Mouse (Mus musculus) kidney, embryonic 14.5 days (tissue): ENCODE measurements around the gene Gna11. TPM values are rescaled to one million over a fixed set of nuclear protein-coding genes. Genes with fewer than 3 reads are reported as not detected.
A peak's percentile ranks its signal among the peaks of the same experiment; 100 is the strongest.

Experiments
- ATAC-seq: fragments of 200-750 bp; cut with Nextera tagmentation; 2 replicates; pipeline ENCODE4 v1.8.0; 2017; ENCODE audit warnings: moderate number of reproducible peaks, mild to moderate bottlenecking, moderate TSS enrichment, moderate library complexity; ENCODE audit not compliant: low FRiP score, low TSS enrichment
- H3K27ac ChIP-seq: fragments of 300-500 bp; sonication (generic); 2 replicates; pipeline ENCODE4 v1.5.1; 2014; ENCODE audit warnings: low read depth, mild to moderate bottlenecking, low read length, moderate library complexity, mixed read lengths
- H3K27me3 ChIP-seq: fragments of 300-500 bp; sonication (generic); 2 replicates; pipeline ENCODE4 v1.6.1; 2014; ENCODE audit warnings: mild to moderate bottlenecking, low read length; ENCODE audit not compliant: control insufficient read depth, insufficient read depth
- H3K36me3 ChIP-seq: fragments of 300-500 bp; sonication (generic); 2 replicates; pipeline ENCODE4 v1.6.1; 2014; ENCODE audit warnings: low read length, mixed read lengths; ENCODE audit not compliant: control insufficient read depth, insufficient read depth
- H3K4me1 ChIP-seq: fragments of 300-500 bp; sonication (generic); 2 replicates; pipeline ENCODE4 v1.6.1; 2014; ENCODE audit warnings: low read length, mixed read lengths; ENCODE audit not compliant: control insufficient read depth, insufficient read depth
- H3K4me2 ChIP-seq: fragments of 300-500 bp; sonication (generic); replicated peaks from 2 replicates; pipeline ENCODE4 v1.6.1; 2014; ENCODE audit warnings: low read depth, mild to moderate bottlenecking, low read length
- H3K4me3 ChIP-seq: fragments of 300-500 bp; sonication (generic); 2 replicates; pipeline ENCODE4 v1.5.1; 2014; ENCODE audit warnings: mild to moderate bottlenecking, low read length
- H3K9ac ChIP-seq: fragments of 300-500 bp; sonication (generic); 2 replicates; pipeline ENCODE4 v1.6.1; 2014; ENCODE audit warnings: low read depth, mild to moderate bottlenecking, low read length, moderate library complexity
- H3K9me3 ChIP-seq: fragments of 300-500 bp; sonication (generic); 2 replicates; pipeline ENCODE4 v1.6.1; 2016; ENCODE audit warnings: low read length; ENCODE audit not compliant: control insufficient read depth
- WGBS: fragments of 180-500 bp; shearing (Covaris S2); extraction: QIAGEN DNeasy Blood & Tissue Kit; methylation state at CpG from one replicate; pipeline ENCODE4 v1.1.7; 2014; 5-methylcytosine and 5-hydroxymethylcytosine counted together
- polyA plus RNA-seq: library from polyadenylated mRNA; unstranded; fragments of >200 nt; fragmentation: Nextera tagmentation; extraction: Ambion mirVana; gene quantifications from 2 replicates; pipeline ENCODE4 v1.2.1, GENCODE M21; 2014

Gene Gna11
- polyA plus RNA-seq, 1 experiment from 2014 or later: 89.2 TPM

DNA sequence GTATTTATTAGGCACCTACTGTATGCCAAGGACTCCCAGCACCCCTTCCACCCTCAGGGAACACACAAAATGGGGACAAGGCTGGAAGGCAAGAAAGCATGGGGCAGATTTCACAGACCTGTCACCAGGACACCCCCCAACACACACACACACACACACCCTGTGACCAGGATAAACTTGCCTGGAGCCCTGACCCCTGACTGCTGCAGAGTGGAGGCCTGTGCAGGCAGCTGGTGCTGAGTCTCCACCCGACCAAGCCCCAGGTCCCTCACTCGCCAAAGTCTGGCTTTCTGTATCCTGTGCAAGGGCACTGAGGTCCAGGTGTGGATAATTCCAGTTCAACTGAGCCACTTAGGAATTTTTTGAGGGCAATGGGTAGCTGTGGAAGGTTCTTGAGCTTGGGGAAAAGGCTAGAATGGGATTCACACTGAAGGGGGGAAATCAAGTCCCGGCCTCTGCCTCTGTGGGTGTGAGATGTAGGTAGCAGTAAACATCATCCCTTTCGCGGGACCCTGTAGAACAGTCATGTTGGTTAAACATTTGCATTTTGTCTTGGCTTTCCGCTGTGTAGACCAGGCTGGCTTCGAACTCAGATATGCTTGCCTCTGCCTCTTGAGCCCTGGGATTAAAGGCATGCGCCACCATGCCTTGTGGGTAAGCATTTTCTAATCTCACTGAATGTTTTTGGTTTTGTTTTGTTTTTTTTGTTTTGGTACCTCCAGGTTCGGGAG is 24.7 kb upstream of the Gna11 start:
- Histone ChIP-seq H3K27me3 (no peaks in the 10 kb centered on the region), H3K36me3 (peaks cover 20% of the 10 kb centered on the region), H3K4me1 (peaks cover 66% of the 10 kb centered on the region), H3K9me3 (no peaks in the 10 kb centered on the region), H3K4me2 (no peak overlapping the region), H3K27ac (peak overlapping the region; percentile 90), H3K4me3 (no peak overlapping the region), H3K9ac (peak overlapping the region; percentile 37; the same call in 1 of the 2 replicates)
- WGBS: 48% methylated on average over 9 of the region's 9 CpGs
- no peak for ATAC-seq

DNA sequence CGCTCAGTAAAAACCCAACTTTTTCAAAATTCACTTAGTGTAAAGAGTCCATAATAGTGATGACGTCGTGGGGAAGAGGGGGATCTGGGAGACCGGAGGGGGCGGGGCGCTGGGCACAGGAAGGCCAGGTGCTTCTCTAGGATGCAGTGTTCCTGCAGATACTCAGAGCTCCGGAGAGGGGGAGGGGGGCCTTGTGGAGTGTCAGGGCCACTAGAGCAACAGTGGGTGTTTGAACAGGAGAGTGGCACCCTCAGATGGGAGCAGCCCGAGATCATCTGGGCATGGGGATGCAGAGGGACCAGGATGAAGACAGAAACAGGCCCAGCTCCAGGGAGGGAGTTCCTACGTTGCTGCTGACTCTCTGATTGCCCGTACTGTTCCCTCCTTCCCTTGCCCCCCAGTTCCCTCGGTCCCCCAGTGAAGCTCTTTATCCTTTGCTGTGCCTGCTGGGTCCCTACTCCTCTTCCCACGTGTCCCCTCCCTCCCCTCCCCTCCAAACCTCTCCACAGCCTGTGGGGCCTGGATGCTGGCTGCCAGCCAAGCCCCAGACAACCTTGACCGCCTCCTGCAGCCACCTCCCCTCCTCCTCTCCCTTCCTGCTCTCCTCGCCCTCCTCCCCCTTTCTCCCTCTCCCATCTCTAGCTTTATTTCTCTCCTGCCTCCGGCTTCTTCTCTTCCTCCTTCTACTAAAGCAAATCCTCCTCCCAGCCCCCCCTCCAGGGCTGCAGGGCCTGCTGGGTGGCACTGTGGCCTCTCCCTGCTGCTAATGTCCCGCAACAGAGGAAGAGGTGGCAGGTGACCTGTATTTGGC is 23.6 kb upstream of the Gna11 start:
- peaks cover 74% of the 10 kb centered on the region for H3K4me1 ChIP-seq
- peak overlapping the region; percentile 9 for H3K4me2 ChIP-seq
- no peaks in the 10 kb centered on the region for H3K27me3 ChIP-seq
- H3K4me3 ChIP-seq: no peak overlapping the region
- peak overlapping the region; percentile 5; the same call in 1 of the 2 replicates for H3K9ac ChIP-seq
- H3K27ac ChIP-seq: peak overlapping the region; percentile 90
- WGBS: 10% methylated on average over 16 of the region's 16 CpGs
- no peaks in the 10 kb centered on the region for H3K9me3 ChIP-seq
- H3K36me3 ChIP-seq: peaks cover 29% of the 10 kb centered on the region
- ATAC-seq: peak; percentile 22

DNA sequence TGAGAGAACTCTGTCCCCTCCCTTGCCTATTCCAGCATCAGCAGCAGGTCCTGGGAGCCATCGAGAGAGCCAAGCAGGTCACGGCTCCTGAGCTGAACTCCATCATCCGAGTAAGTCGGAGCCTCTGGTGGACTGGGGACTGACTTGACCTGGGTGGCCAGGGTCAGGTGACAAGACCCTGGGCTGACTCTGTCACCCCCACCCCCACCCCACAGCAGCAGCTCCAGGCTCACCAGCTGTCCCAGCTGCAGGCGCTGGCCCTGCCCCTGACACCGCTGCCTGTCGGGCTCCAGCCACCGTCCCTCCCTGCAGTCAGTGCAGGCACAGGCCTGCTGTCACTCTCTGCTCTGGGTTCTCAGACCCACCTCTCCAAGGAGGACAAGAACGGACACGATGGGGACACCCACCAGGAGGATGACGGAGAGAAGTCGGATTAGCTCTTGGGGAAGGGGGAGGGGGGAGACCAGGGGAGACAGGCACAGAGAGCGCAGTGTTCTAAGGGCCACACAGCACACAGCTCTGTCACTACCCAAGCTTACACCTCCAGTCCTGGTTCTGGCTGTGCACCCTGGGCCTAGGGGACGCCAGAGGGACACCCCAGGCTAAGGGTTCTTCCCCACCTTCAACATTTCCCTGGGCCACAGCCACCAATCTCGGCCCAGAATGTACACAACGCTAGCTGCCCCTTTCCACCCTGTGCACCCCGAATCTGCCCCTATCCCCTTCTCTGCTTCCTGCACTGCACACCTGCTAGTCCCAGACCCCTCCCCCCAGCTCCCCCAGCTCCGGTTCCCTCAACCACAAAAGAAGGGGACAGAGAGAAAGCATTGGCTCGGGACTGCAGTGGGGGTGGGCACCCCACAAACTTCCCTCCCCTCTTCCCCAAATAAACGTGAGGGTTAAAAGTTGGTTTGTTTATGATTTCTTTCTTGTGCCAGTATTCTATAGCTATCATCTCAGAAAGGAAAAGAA is 20.6 kb upstream of the Gna11 start:
- 50% methylated on average over 20 of the region's 20 CpGs for WGBS
- Histone ChIP-seq H3K4me1 (peaks cover 71% of the 10 kb centered on the region), H3K9ac (no peak overlapping the region), H3K4me2 (no peak overlapping the region), H3K27ac (no peak overlapping the region), H3K9me3 (no peaks in the 10 kb centered on the region), H3K4me3 (no peak overlapping the region), H3K27me3 (no peaks in the 10 kb centered on the region), H3K36me3 (peaks cover 41% of the 10 kb centered on the region)
- no peak for ATAC-seq

DNA sequence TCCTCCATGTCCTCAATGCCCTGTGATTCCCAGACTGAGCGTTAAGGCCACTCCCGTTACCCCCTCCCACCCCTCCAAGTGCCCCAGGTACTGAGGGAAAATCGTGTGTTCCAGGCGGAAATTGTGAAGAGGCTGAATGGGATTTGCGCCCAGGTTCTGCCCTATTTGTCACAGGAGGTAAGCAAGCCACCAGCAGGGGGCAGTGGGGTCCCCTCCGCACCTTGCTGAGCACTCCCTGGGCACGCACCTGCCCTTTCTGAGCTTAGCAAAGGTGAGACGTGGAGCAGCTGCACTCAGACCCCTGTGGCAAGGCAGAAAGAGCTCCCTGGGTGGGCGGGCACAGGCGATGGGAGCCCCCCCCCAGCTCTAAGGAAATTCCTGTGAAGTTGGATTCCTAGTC is 19.7 kb upstream of the Gna11 start:
- H3K4me2 ChIP-seq: no peak overlapping the region; the same call in 1 of the 2 replicates
- no peaks in the 10 kb centered on the region for H3K27me3 ChIP-seq
- WGBS: 19% methylated on average over 10 of the region's 10 CpGs
- H3K4me1 ChIP-seq: peaks cover 63% of the 10 kb centered on the region
- no peaks in the 10 kb centered on the region for H3K9me3 ChIP-seq
- H3K36me3 ChIP-seq: peaks cover 41% of the 10 kb centered on the region
- no peak for ATAC-seq
- peak overlapping the region; percentile 12; the same call in 1 of the 2 replicates for H3K9ac ChIP-seq
- H3K27ac ChIP-seq: no peak overlapping the region
- H3K4me3 ChIP-seq: no peak overlapping the region

DNA sequence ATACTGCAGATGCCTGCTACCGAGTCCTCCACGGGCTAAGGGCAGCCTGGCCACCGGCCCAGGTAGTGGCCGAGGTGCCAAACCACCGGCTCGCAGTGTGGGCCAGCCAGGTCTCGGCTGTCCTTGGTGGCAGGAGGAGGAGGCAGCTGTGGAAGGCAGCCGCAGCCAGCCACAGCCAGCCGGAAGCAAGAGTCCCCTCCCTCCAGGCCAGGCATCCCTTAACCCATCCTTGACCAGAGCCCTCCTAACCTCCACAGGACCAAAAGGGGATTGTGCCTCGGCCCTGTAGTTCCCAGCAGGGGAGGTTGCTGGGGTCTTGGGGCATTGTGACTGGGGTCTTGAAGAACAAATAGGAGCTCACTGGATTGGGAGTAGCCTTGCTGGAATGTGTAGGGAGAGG is 19.2 kb upstream of the Gna11 start:
- peak overlapping the region; percentile 31; the same call in 1 of the 2 replicates for H3K27ac ChIP-seq
- peak overlapping the region; percentile 47 for H3K4me2 ChIP-seq
- H3K4me3 ChIP-seq: peak overlapping the region; percentile 26
- H3K4me1 ChIP-seq: peaks cover 58% of the 10 kb centered on the region
- 0 out of 2 replicates have a peak, but pooled peaks have one; percentile 3 for ATAC-seq
- no peaks in the 10 kb centered on the region for H3K9me3 ChIP-seq
- no peaks in the 10 kb centered on the region for H3K27me3 ChIP-seq
- peak overlapping the region; percentile 12 for H3K9ac ChIP-seq
- WGBS: 1% methylated on average over 10 of the region's 10 CpGs
- H3K36me3 ChIP-seq: peaks cover 41% of the 10 kb centered on the region

DNA sequence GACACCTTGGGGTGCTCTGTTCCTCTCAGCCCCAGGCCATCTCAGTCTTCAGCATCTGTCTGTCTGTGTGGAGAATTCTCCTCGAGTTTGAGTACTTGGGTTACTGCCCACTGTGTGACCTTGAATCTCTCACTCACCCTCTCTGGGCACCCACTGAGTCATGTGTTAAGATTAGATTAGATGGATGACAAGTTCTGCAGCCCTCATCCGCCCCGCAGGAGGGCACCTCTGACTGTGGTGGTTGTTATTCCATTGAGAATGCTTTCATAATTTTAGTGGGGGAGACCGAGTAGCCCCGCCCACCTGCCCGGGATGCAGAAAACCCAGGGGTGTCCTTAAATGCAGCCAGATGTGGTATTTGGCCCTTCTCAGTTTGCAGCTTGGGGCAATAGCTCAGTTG is 18.5 kb upstream of the Gna11 start:
- WGBS: 37% methylated on average over 6 of the region's 6 CpGs
- H3K4me1 ChIP-seq: peaks cover 50% of the 10 kb centered on the region
- peak overlapping the region; percentile 20; the same call in 1 of the 2 replicates for H3K9ac ChIP-seq
- peaks cover 41% of the 10 kb centered on the region for H3K36me3 ChIP-seq
- ATAC-seq: no peak
- no peak overlapping the region; the same call in 1 of the 2 replicates for H3K4me3 ChIP-seq
- peak overlapping the region; percentile 47 for H3K4me2 ChIP-seq
- peak overlapping the region; percentile 31; the same call in 1 of the 2 replicates for H3K27ac ChIP-seq
- H3K27me3 ChIP-seq: no peaks in the 10 kb centered on the region
- no peaks in the 10 kb centered on the region for H3K9me3 ChIP-seq

DNA sequence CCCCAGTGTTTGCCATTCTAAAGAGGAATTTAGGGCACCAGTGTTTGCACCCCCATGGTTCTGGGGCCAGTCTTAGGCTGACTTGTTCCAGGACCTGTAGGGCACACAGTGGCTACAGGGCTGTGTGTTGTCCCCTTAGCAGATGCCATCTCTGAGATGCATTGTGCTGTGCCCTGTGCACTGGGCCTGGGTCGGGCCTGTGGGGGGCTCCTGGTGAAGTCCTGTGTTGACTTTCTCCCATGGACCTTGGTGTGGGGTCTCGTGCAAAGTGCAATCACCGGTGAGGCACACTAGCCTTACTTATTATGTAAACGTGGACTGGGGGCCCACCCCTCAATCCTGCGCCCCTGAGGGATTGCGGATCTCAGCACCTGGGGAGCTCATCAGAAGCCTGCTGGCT is 17.4 kb upstream of the Gna11 start:
- WGBS: 72% methylated on average over 6 of the region's 6 CpGs
- Histone ChIP-seq H3K4me3 (no peak overlapping the region), H3K4me2 (no peak overlapping the region; the same call in 1 of the 2 replicates), H3K9me3 (no peaks in the 10 kb centered on the region), H3K9ac (no peak overlapping the region), H3K4me1 (peaks cover 40% of the 10 kb centered on the region), H3K36me3 (peaks cover 41% of the 10 kb centered on the region), H3K27me3 (no peaks in the 10 kb centered on the region), H3K27ac (no peak overlapping the region)
- ATAC-seq: no peak

DNA sequence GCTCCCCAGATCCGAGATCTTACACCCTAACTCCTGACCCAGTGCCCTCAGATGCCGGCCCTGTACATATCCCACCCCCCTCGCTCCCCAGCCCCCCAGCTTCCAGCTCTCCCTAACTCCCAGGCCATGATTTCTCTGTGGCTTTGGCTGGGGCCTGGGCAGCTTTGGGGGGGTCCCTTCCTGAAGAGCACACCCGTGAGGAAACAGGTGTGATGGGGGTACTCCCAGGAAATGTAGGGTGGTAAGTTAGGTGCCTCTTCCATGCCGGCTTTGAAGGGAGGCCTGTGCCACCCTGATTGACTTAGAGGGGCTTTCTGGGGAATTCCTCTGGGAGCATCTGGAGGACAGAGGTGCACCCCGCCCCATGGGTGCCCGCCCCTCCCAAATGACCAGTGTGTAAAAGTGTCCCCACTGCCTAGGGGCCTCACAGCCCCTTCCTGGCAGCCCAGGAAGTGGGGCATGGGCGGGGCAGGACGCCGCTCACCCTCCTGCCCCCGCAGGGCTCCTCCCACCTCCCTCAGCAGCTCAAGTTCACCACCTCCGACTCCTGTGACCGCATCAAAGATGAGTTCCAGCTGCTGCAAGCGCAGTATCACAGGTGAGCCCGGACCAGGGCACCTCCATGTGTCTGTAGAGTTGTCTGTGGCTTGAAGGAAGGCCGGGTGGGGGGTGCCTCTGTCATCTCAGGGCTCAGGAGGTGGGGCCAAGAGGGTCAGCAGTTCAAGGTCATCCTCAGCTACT is 15.9 kb upstream of the Gna11 start:
- peak overlapping the region; percentile 98 for H3K4me2 ChIP-seq
- peak overlapping the region; percentile 98 for H3K9ac ChIP-seq
- peak; percentile 18 for ATAC-seq
- H3K27ac ChIP-seq: peak overlapping the region; percentile 95; the same call in 1 of the 2 replicates
- H3K4me3 ChIP-seq: peak overlapping the region; percentile 96
- WGBS: 7% methylated on average over 16 of the region's 16 CpGs
- H3K9me3 ChIP-seq: no peaks in the 10 kb centered on the region
- no peaks in the 10 kb centered on the region for H3K27me3 ChIP-seq
- H3K36me3 ChIP-seq: peaks cover 33% of the 10 kb centered on the region
- peaks cover 40% of the 10 kb centered on the region for H3K4me1 ChIP-seq
